8 mouse cellular contexts compared by ENCODE assay signal in genomic region chr16:17928087-17928580, GRCm38 (mm10). TPM values are rescaled to one million over a fixed set of nuclear protein-coding genes. Genes with fewer than 3 reads are reported as not detected.
DNase-seq lines count a peak whose midpoint lies in the region; ATAC-seq lines count a peak whose summit lies in the region.

TSS of gene Slc25a1 (minus strand) at chr16:17928219.

- peaks cover 15% of the 10 kb centered on the region for H3K36me3 ChIP-seq in hindbrain, embryonic 16.5 days (ENCODE audit: control insufficient read depth, insufficient read depth, low read length)

- H3K27ac ChIP-seq in hindbrain, embryonic 16.5 days (ENCODE audit: low read depth, low read length), result peak within 1 kb of the TSS; percentile 90

- peak; percentile 87 for ATAC-seq in hindbrain, embryonic 16.5 days

- peak within 1 kb of the TSS; percentile 97 for H3K4me2 ChIP-seq in hindbrain, embryonic 16.5 days (ENCODE audit: low read length)

- H3K4me1 ChIP-seq in hindbrain, embryonic 16.5 days (ENCODE audit: control insufficient read depth, insufficient read depth, low read depth, low read length), result peaks cover 19% of the 10 kb centered on the region

- H3K9me3 ChIP-seq in hindbrain, embryonic 16.5 days (ENCODE audit: control insufficient read depth, low read length), result no peaks in the 10 kb centered on the region

- H3K4me3 ChIP-seq in hindbrain, embryonic 16.5 days (ENCODE audit: low read length), result peak within 1 kb of the TSS; percentile 95

- H3K9ac ChIP-seq in hindbrain, embryonic 16.5 days (ENCODE audit: low read depth, low read length), result peak within 1 kb of the TSS; percentile 93

- WGBS in hindbrain, embryonic 16.5 days, result under 1% methylated on average over 43 of the region's 47 CpGs

- DNase-seq in adrenal gland, adult (ENCODE audit: inconsistent age in 2 of 2, low spot score in 1 of 2), result peak; percentile 92 to 96
- DNase-seq in embryo, embryonic 10 days (ENCODE audit: low spot score), result peak; percentile 92
- peak; percentile 48 to 55 for DNase-seq in gastrocnemius, adult 8-10 months (ENCODE audit: low spot score in 2 of 2)
- peak; percentile 81 to 83 for DNase-seq in layer of hippocampus, postnatal 36 days
- peak; percentile 81 for DNase-seq in lung, postnatal 14 days
- DNase-seq in retina, embryonic 14.5 days (ENCODE audit: low spot score), result peak; percentile 76
- DNase-seq in urinary bladder, postnatal 10 days (ENCODE audit: low spot score), result peak; percentile 42

- no peaks in the 10 kb centered on the region; the same call in 1 of the 2 replicates for H3K27me3 ChIP-seq in hindbrain, embryonic 16.5 days (replicated peaks; ENCODE audit: control insufficient read depth, insufficient read depth, low read length)

RNA-seq across cellular contexts. Expression of gene Slc25a1, which starts in this region (rescaled TPM):
- total RNA-seq in gastrocnemius, adult 8-10 months (2022), result 1 to 10 TPM; 1.1 to 6.7 (median 3.7) TPM
- polyA plus RNA-seq in hindbrain, embryonic 16.5 days (2015; fragmentation: Nextera tagmentation; extraction: Ambion mirVana), result 203 and 210 TPM in 2 replicates
- total RNA-seq in layer of hippocampus, postnatal 36 days (2021), result 10 to 100 TPM; 37.1 to 39.9 TPM

Comparison
In these comparisons a context has a peak if more than half of its experiments do, and no peak if none do; other contexts are left out.
1. Peak in every context shown above with its lines: DNase-seq, ATAC-seq, H3K4me3 ChIP-seq and H3K27ac ChIP-seq.
2. RNA of gene Slc25a1 (total RNA-seq): 37.1 to 39.9 TPM in layer of hippocampus, postnatal 36 days; 1.1 to 6.7 TPM in gastrocnemius, adult 8-10 months; every median in the first group is over 4 times any median in the second.
3. DNase-seq: peak in every context shown above with its lines; median percentile 94 in adrenal gland, adult; 92 in embryo, embryonic 10 days; 82 in layer of hippocampus, postnatal 36 days; 81 in lung, postnatal 14 days; 76 in retina, embryonic 14.5 days; 52 in gastrocnemius, adult 8-10 months; 42 in urinary bladder, postnatal 10 days.